Mouse (Mus musculus): Measurements from ENCODE around the gene Stau1.

Stau1 gene

DNA sequence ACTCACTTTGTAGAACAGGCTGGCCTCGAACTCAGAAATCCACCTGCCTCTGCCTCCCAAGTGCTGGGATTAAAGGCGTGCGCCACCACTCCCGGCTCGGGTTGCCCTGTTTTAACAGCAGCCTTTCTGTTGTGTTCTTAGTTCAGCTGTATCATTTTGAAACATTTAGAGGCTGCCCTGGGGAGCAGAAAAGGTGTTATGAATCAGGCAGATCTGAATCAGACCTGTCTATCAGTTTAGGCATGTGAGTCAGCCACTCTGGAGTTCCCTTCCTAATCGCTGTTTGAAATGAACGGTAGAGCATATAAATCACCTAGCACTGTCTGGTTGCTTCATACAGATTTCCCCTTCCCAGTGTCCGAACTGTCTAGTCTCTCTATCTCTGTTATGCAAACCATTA, 85.6 kb downstream of the Stau1 start:
- no peak for DNase-seq (ENCODE audit: low spot score)

DNA sequence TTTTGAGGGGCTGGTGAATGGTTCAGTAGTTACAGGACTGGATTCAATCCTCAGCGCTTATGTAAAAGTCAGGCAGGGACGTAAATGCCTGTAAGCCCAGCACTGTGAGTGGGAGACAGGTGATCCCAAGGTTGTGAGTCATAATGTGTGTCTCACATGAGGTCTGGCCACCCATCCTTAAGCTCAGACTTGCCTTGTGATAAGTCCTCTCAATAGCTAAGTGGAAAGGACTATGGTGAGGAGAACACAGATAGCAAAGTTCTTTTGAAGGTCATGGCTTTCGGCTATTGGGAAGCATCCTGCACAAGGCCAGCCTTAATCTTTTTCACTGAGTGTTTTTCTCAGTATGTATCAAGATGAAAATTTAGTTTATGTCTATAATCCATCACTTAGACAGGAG, 86.4 kb downstream of the Stau1 start:
- no peak for DNase-seq (ENCODE audit: low spot score)

DNA sequence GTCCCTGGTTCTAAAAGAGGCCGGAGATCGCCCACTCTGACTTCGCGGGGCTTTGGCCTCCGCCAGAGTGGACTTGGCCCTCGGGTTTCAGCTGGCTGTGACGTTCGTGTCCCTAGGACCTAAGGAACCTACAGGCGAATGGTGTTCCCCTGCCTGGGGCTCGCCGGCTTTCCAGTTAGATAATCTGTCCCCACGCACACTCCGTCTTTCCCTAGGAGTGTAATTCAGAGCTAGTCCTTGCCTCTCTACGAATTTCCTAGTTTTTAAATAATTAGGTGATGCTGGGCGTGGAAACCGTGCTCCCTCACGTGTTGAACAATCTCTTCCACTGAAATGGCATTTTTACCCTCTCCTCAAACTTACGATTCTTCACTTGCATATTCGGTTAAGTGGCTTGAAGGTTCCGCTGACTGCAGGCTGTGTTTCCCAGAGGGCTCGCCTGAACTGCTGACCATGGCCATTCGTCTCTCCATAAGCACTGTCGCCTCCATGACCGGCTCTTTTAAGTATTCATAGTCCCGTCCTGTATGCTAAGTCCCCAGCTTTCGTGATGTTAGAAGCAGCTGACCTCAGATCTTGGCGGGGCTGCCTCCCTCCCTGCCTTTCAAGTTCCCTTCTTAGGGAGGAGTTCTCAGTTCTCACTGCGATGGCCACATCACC, 89.4 kb downstream of the Stau1 start:
- DNase-seq (ENCODE audit: low spot score) = no peak

DNA sequence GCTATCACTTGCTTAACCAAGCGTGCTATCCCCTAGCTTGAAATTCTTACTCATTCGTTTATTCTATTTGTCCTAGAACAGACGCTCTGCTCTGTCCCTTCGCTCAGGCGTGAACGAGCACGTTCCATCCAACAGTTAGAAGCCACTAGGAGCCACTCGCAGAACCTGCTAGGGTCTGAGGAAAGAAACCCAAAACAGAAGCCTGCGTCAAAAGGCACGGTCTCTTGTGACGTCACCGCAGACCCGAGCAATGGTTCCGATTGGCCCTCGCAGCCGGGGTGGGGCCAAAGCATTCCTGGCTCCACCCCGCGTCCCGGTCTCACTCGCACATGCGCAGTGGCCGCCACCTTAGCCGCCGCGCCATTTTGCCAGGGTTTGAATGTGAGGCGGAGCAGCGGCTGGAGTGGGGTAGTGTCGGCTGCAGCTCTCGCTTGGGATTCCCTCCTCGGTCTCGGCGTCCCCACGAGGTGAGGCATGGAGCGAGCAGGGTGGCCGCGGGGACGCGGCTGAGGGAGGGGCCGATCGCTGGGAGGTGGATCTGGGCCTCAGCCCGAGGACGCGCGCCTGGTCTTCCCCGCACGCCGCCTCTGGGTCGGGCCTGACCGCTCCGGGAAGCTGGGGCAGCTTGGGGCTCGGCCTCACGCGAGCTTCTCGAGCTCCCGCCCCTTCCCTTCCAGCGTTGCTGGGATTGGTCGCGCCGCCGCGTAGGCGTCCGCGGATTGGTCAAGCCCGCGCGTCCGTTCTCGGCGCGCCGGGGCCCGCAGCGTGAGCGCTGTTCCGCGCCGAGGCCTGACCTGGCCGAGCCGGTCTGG, 90.2 kb downstream of the Stau1 start, which contains the start of gene Cse1l:
Gene Cse1l (plus strand): TSS at position 330 of the 812 bp plus-strand sequence.
- DNase-seq (ENCODE audit: low spot score) = peak; percentile 98

DNA sequence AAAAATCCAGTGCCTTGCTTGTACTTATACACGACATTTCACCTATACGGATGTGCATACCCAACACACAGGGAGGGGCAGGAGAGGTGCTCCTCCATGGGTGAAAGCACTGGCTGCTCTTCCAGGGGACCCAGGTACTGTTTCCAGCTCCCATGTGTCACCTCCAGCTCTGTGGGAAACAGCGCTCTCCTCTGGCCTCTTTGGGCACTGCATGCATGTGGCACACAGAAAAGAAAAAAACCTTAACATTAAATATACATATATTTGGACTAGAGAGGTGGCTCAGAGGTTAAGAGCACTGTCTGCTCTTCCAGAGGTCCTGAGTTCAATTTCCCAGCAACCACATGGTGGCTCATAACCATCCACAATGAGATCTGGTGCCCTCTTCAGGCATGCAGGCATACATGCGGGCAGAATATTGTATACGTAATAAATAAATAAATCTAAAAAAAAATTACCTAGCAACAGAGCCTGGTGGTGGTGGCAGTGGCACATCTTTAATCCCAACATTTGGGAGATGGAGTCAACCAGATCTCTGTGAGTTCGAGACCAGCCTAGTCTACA, 92.3 kb downstream of the Stau1 start:
- no peak for DNase-seq (ENCODE audit: low spot score)

DNA sequence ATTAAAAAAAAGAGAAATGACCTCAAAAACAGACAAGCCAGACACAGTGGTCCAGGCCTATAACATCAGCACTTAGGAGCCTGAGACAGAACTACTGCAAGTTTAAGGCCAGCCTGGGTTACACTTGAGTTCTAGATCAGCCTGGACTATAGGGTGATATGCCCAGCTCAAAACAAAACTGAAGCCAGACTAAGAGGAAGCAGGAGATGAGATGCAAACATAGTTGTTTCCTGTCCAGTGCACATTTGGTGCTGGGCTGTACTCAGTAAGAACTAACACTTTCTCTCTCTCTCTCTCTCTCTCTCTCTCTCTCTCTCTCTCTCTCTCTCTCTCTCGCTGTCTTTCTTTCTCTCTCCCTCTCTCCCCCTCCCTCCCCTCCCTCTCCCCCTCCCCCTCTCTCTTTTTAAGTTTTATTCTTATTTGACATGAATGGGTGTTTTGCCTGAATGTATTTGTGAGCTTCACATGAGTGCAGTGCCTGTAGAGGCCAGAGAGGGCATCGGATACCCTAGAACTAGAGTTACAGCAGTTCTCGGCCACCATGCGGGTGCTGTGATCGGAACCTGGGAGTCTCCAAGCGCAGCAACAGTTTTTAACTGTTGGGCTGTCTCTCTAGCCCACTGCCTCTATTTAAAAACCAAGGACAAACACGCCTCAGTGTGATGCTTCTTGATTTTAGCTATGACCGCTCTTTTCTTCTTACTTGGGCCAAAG, 95.2 kb downstream of the Stau1 start:
- no peak for DNase-seq (ENCODE audit: low spot score)

DNA sequence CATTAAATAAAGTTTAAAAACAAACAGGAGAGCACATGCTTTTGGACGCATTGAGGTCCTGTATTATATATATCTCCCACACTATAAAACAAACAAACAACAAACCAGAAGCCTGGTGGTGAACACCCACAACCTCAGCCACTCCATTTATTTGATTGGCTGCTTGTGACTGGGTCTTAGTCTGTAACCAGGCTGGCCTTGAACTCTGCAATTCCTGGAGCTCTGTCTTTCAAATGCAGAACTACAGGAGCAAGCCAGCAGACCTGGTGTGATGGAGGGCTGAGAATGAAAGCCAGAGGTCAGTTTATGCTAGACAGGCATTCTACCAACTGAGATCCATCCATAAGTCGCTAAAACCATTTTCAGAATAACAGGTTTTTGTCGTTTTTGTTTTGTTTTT, 96.4 kb downstream of the Stau1 start:
- DNase-seq (ENCODE audit: low spot score) = no peak

DNA sequence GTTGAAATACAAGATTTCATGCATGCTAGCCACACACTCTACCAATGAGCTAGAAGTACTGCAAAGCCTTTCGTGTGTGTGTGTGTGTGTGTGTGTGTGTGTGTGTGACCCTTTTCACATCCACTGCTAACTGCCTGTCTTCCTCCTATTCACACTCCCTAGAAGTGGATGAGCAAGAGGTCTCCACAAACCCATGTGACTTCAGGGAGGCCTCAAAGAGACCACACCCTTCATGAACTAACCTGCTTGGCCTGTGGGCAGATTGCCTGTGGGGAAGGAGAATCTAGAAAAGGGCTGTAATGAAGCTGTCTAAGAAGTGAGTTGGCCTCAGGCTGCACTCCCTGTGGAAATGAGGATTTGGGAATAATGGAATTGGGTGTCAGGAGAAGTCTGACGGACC, 96.9 kb downstream of the Stau1 start:
- no peak for DNase-seq (ENCODE audit: low spot score)

All from layer of hippocampus, adult 11-12 months (tissue).